Mouse (Mus musculus) brain, adult 2 months (tissue): ENCODE measurements around the gene Calml4.
A peak's percentile ranks its signal among the peaks of the same experiment; 100 is the strongest.
"Not testable (repeated sequence)": the region's sequence is repeated elsewhere in the genome, so short reads cannot be mapped to it uniquely, and the experiment has no call there.

Experiments
- DNase-seq: peaks from one replicate; pipeline ENCODE4 v3.0.0; 2011; ENCODE audit warnings: low read depth, low spot score

Calml4 gene

DNA sequence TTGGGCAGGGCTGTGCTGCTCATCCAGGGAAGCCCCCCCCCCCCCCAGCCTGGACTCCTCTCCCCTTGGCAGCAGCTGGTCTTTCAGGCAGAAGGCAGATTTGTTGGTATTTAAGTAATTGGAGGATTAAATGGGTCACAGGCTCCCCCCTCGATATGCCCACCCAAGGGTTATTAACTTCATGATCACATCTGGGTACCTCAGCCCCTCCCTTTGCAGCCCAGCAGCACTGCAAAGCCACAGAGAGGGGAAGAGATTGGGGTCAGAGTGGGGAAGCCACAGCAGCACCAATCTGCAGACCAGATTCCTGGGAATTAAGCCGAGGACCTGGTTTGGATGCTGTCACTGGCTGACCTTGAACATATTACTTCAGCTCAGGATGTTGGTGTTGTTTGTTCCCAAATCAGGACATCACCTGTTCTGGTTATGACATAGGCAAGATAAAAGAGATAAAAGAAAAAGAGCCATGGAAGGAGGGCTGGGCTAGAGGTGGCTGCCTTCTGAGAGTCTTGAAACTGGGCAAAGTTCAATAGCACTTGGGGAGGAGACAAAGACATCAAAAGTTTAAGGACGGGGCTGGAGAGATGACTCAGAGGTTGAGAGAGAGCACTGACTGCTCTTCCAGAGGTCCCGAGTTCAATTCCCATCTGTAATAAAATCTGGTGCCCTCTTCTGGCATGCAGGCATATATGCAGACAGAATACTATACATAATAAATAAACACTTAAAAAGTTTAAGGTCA is 22.0 kb upstream of the Calml4 start:
- no peak for DNase-seq

DNA sequence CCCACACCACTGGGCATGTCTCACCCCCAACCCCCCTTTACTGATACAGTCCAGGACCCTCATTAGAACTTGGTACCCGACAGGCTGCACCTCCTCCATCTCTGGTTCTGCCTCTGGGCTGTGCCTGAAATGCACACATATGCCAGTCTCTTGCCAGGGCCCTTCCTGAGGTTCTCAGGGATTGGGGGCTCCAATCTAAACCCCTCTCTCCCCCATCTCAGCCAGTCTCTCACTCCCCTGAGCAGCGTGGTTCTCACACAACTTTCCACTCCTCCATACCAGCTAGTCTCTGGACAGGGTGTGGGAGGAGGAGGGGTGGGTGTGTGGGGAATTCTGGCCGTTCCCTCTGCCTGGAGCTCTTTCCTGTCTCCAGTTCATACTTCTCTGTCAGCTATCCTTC is 20.3 kb upstream of the Calml4 start:
- DNase-seq, result no peak

DNA sequence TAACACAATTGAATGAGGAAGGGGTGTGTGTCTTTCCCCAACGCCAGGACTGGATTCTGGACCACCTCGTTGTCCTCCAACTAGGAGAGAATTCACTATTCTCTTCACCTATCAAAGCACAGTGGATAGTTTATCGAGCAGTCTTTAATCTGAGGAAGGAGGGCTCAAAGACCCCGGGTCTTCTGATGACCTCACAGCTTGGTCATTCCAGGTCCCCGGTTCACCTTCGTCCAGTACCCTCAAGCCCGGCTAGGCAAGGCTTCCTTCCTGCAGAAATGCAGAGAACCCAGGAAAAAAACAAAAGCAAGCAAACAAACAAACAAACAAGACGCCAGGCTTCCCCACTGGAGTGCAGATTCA is 19.8 kb upstream of the Calml4 start:
- no peak for DNase-seq

DNA sequence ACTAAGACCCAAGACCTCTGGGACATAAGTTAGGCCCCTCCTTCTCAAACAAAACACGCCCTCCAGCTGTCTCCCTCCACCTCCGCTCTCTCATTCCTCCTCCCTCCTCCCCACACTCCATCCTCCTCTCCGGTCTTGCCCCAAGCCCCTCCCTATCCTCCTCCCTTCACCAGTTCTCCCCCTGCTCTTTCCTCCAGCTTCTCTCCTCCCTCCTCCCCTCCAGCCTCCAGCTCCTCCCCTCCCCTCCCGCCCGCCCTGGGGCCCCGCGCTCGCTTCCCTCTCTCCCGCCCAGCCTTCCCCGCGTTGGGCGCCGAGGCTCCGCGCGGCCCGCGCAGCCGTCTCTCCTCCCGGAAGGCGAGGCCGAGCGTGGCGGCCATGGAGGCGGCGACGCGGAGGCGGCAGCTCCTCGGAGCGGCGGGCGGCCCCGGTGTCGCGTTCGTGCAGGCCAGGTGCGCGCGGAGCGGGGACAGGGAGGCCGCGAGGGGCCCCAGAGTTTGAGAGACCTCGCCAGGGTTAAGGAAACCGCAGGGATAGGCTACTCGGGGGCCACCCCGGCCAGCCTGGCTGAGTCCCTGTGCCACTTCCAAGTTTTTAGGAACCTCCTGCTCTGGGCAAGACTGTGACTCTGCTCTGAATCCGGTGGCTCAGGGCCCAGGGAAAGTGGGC is 19.2 kb upstream of the Calml4 start, which contains the start of gene Cln6:
Cln6 (plus strand) TSS at position 280 of the 666 bp plus-strand sequence.
- peak; percentile 97 for DNase-seq

DNA sequence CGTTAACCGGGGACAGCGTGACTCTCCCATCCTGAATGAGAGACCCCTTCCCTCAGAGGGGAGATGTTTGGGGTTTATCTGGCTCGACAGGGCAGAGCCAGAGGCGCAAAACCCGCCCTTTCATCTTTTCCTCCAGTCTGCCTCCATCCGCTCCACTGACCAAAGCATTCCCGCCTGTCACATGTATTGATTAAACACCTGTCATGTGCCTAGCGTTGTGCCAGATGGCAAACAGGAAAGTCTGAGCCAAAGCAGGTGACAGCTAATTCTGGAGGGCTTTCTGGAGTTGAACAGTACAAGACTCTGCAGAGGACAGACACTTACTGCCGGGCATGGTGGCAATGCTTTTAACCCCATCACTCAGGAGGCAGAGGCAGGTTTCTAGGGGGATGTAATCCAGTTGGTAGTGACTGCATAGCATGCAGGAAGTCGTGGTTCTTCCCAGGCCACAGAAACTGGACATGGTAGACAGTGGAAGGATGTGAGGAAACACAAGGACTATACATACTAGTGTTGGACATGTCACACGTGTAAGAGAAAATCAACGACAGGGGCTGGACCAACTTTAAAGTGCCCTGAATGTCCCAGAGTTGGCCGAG is 18.6 kb upstream of the Calml4 start:
- peak; percentile 63 for DNase-seq

DNA sequence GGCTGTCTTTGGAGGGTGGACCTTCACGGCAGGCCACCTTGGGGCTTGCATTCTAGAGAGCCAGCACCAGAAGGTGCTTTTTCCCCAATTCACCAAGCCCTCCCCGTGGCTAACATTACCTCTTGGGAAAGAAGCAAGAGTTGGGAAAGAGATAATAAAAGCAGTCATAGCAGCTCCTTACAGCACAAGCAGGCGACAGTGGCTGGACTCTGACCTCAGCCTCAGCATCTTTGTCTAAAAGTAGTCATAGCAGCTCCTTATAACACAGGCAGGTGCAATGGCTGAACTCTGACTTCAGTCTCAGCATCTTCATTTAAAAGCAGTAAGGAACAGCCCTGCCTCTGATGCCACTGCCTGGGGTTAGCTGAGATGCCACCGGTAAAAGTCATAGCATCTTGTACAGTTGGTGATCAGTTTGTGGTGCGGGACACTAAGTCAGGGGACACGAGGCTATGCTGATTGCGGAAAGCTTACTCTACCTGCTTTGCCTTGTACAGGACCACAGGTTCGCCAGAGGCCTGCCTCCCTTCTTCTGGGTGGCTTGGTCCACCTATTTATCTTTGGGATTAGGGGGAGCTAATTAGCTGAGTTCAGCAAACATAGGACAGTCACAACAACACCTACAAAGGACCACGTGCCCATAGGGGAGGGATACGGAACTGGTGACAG is 14.4 kb upstream of the Calml4 start:
- DNase-seq, result no peak

DNA sequence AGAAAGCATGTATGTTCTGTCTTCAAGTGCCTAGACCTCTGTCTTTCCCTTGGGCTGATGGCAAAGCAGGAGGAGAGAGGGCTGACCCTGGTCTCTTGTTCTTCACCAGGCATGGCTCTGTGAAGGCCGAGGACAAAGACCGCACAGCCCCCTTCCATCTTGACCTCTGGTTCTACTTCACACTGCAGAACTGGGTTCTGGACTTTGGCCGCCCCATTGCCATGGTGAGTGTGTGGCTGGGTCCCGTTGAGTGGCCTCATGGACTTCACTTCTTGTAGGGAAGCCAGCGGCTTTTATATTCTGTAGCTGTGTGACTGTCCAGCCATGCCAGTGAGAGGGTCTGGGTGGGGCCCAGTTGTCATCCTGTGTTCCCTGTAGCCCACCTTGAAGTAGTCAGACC is 13.4 kb upstream of the Calml4 start:
- no peak for DNase-seq

DNA sequence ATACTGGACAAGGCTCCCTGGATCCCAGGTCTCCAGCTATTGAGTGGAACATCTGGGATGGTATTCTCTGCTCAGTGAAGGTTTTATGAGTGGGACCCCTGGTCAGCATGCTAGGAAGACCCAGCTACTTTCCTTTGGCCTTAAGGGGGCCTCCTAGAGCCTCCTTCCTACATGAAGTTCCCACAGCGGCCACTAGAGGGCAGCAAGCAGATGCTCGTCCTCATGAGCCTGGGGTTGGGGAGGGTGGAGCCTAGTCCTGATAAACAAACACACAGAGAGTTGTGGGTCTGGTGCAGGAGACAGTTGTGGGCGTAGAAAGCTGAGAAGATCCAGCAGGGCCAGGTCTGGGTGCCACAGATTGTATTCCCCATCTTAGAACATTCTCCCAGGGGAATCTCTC is 10.2 kb upstream of the Calml4 start:
- peak; percentile 94 for DNase-seq

DNA sequence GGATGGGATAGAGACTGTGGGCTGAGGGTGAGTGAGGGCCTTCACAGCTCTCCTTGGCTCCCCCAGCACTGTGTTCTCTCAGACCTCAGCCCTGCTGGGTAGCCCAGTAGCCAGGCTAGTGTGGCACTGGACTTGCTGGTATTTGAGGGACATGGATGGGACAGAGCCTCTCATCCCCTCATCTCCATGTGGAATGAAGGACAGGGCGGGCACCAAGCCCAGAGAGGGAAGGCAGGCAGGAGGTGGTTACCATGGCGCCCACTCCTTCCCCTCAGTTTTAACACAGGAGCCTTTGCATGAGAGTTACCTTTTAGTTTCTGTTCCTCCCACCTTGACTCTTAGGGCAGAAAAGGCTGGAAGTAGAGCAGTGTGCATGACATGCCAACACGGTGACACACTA is 9.2 kb upstream of the Calml4 start:
- DNase-seq, result peak; percentile 18

DNA sequence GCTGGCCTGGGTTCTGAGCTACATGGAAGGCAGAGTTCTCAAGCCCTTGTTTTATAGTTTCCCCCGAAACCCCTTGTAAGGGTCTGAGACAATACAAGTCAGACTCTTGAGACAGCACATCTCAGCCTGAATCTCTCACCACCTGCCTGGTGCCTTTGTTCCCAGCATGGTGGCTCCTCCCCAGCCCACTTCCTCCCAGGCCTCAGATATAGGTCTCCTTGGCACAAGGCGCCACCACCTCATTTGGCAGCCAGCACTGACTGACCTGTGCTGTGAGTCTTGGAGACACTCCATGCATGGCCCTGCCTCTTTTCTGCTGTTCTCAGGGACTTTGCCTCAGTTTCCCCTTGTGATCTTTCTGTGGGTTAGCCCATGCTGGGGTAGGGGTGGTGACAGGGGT is 6.3 kb upstream of the Calml4 start:
- no peak for DNase-seq

DNA sequence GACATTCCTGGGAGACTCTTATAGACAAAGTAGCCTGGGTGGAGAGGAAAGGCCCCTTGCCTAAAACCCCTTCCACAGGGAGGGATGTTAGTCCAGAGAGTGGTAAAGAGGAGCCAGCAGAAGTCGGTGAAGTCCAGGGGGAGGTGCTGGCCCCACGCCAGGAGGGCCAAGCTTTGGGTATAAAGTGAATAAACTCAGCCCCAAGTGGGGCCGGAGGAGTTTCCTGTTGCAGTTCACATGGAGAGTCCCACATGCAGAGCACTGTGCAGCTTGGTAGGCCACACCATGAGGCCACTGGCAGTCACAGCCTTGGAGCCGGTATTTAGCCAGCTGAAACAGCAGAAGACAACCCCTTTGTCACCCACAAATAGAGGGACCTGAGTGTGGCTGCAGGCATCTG is 3.4 kb upstream of the Calml4 start:
- DNase-seq, result no peak

DNA sequence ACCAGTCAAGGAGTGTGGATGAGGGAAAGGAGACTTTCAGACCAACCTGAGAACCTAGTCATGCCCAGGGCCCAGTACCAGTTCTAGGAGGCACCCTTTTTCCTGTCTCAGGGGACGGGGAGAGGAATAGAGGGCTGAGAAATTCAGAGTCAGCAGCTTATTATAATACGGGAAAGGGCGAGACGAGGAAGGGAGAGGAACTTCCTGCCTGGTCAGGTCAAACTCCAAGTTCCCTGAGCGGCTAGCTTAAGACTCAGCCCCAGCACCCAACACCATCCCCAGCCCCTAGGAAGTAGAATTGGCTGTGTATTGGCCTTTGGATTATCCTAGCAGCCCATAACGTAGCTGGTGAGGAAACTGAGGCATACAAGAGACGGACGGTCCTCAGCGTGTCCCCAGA is 664 bp upstream of the Calml4 start:
- DNase-seq, result no peak

DNA sequence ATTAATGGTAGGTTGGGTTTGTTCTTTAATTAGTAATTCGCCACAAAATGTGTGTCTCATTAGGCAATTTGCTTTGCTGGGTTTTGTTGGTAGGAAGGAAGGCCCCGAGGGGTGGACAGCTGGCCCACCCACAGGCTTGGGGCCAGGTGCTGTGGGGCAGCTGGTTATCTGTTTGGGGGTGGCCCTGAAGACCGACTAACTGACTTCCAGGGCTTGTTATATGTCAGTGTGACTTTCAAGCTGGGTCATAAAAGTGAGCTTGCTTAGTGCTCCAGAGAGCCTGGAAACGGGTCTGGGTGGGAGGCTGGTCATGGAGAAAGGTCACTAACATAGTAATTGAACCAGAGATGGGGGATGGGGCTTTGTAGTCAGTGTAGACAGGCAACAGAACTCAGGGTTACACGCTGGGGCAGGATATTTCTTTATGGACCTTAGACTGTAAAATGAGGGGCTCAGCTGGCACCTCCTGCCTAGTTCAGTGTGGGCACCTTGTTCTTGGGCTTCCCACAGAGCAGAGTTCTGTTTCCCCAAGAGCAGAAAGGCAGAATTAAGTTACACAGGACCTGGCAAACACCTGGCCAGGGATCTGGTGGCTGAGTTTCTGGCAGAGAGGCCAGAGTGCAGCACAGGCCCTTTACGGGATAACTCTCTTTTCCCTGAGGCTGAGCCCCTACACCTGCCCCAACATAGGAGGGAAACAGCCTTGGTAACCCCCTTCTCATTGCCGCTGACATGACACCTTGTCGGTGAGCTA is 563 bp downstream of the Calml4 start:
- DNase-seq, result no peak

DNA sequence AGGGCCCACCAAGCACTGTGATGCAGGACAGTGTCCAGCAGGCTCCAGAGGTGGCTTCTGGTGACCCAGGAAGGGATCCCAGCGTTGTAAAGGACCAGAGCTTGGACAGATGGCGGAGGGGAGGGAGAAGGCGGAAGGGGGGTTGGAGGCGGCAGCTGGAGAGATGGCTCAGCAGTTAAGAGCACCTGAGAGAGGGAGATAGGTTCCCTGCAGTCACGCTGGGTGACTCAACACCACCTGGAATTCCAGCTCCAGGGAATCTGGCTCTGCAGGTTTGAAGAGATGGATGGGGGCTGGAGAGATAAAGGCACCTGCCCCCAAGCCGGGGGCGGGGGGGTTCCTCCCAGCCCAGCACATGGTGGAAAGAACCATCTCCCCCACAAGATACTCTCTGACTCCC is 2.2 kb downstream of the Calml4 start:
- not testable (repeated sequence) for DNase-seq

DNA sequence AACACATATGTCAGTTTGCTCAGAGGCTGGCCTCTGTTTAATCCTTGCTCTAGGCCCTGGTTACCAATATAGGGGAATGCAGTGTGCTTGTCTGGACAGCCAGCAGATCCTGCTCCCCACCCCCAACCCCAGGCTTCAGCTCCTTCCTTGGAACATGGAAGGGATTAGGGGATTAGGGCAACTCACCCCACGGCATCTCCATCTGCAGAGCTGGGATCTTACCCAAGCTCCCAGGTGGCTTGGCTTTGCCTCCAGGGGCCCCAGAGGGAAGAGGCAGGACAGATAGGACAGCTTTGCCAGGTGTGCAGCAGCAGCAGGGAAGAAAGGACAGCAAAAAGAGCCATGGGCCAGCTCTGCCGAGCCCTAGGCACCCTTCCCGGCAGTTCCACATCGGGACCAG is 3.0 kb downstream of the Calml4 start:
- no peak for DNase-seq

DNA sequence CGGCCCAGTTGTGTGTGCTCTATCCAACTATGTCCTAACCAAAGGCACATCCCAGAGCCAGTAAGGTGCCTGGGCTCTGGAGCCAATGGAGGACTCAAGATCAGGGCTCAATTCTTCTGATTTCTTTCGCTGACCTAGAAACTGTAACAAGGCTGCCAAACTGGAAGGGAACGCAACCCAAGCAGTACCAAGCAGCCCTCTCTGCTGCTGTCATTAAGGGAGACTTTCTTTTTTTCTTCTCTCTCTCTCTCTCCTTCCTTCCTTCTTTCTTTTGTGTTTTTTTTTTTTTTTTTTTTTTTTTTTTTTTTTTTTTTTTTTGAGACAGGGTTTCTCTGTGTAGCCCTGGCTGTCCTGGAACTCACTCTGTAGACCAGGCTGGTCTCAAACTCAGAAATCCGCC is 11.4 kb downstream of the Calml4 start:
- DNase-seq, result not testable (repeated sequence)

DNA sequence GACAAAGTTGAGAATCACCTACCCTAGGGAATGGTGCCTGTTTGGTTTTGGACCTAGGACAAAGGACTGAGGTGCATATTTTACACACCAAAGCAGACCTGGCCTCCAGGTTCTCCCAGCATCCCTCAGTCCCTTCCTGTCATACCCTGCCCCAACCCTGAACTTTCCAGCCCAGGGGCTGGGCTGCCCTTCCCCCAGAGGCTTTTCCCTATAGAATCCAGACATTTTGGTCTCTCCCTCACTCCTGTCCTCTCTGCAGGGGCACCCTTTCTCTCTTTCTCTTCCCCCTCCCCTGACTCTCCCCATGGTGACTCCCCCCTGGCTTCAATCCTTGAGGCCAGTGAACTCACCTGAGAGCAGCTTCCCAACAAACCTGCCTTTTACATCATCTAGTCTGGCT is 12.8 kb downstream of the Calml4 start:
- no peak for DNase-seq

DNA sequence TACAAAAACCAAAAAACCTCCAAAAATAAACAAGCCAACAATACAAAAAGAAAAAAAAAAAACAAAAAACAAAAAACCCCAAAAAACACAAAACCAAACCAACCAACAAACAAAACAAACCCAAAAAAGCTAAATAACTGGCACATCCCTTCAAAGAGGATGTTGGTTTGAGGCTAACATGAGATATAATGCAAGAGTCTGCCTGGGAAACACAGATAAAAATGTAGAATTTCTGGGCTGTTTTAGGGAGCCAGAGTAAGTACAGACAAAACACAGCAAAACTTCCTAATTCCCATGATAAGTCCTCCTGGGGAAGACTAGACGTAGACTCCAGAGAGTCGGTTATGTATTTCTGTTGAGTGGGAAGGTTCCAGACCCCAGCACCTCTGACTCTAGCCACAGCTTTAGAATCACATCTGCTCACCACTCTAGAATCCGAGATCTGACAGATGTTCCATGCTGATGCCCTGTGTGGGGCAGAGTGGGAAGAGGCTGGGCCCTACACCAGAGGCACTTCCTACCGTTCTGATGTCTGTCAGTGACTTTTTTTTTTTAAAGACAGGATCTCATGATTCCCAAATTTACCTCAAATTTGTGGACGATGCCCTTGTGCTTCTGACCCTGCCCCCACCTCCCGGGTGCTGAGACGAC is 19.2 kb downstream of the Calml4 start:
- DNase-seq, result no peak

DNA sequence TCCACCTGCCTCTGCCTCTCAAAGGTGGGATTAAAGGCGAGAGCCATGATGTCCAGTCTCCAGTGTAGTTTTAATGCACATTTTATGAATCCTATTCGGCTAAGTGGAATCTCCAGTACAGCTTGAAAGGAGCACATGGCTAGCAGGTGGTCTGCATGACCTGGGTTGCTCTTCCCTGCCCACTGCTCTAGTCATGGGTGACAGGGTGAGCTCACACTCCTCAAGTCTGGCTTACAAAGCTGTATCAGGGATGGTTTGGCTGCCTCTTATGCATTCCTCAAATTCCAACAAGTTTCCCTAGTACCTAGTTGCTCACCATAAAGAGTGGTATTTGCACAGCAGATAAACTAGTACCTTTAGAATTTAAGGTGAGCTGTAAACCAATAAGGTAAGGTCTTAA is 19.9 kb downstream of the Calml4 start:
- DNase-seq, result no peak

DNA sequence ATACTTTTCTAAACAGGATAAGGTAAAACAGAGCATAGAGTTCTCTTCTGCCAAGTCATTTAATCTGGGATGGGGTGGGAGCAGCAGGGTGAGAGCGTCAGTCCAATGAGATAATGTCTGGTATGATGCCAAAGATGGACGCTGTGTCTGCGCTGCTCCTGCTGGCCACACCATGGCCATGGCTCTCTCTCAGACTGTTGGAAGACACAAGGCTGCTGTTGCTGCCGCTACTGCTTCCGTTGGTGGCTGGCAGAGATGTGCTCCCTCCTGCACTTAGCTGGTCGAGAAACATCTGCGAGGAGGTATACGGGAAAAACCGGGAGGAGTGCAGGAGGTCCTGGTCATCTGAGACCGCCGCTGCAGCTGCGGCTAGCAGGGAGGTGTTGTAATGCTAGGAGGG is 24.0 kb downstream of the Calml4 start:
- peak; percentile 84 for DNase-seq

DNA sequence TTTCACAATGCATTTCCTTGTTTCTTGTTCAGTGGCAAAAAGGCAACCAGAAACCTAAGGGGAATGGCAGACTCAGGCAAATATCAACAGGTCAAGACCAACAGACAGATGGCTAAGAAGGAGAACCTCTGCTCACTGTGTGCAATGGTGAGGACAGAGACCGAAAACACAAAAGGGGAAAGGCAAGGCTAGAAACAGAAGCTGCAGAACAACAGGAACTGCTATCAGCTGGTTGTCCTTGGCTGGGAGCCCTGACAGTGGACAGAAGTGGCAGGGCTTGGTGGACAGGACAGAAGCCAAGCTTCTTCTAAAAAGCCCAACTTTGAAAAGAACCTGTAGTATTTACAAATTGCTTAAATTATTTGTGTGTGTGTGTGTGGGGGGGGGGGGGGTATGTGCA is 36.6 kb downstream of the Calml4 start:
- peak; percentile 25 for DNase-seq
